Mouse (Mus musculus): ENCODE measurements around the gene Snap91. TPM values are rescaled to one million over a fixed set of nuclear protein-coding genes. Genes with fewer than 3 reads are reported as not detected.
A peak's percentile ranks its signal among the peaks of the same experiment; 100 is the strongest.

The Snap91 gene
- total and polyA plus RNA-seq, 2 experiments from 2014 or later = 151 to 192 TPM

DNA sequence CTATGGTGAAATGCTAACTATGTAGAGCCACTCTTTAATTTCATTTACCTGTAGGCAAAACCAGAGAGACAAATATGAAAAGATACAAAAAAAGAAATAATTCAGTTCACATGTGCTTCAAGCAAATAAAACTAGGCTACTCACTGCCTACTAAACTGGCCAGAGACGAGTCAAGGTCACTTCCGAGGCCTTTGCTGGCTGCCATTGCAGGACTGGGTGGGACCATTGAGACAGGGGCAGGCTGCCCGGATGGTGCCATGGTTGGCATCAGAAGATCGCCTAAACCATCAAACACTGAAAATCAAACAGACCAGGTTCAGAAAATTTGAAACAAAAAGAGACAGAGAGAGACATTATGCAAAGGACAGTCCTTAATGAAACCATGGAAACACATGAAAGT lies 99.0 kb downstream of the Snap91 start:
- no peaks in the 10 kb centered on the region for H3K4me1 ChIP-seq (ENCODE audit: insufficient read depth, low read length)
- H3K9ac ChIP-seq (replicated peaks; ENCODE audit: low read length) = no peak overlapping the region
- H3K27ac ChIP-seq = no peak overlapping the region
- WGBS = 83% methylated on average over 4 of the region's 4 CpGs
- H3K27me3 ChIP-seq (ENCODE audit: insufficient read depth, low read length) = no peaks in the 10 kb centered on the region
- peaks cover 31% of the 10 kb centered on the region for H3K36me3 ChIP-seq (ENCODE audit: insufficient read depth, low read length)
- no peak for DNase-seq (ENCODE audit: low spot score)
- no peaks in the 10 kb centered on the region for H3K9me3 ChIP-seq (ENCODE audit: low read length)
- no peak for ATAC-seq
- no peak for TF ChIP-seq CTCF (IDR thresholded peaks at IDR 0.05; ENCODE audit: low read depth)
- H3K4me2 ChIP-seq (ENCODE audit: low read depth, low read length) = no peak overlapping the region
- no peak overlapping the region for H3K4me3 ChIP-seq (ENCODE audit: low read length)

DNA sequence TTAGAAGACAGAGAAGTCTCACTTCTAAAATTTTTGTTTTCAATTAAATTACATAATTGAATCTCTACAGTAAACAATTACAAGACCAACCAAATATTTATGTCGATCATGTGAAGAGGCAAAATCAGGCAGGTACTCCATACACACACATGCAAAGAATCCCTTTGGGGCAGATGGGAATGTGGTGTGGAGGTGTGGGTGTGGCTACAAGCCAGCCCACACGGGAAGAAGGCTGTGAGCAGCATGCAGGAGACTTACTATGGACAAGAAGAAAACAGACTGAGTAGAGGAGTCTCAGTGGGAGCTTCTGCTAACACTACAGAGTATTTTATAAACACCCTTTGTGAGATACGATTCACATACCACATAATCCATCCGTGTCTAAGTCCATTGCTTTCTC lies 102.2 kb downstream of the Snap91 start:
- TF ChIP-seq CTCF (IDR thresholded peaks at IDR 0.05; ENCODE audit: low read depth) = no peak
- ATAC-seq (no peak), DNase-seq (ENCODE audit: low spot score) (no peak)
- Histone ChIP-seq H3K4me1 (ENCODE audit: insufficient read depth, low read length) (no peaks in the 10 kb centered on the region), H3K27me3 (ENCODE audit: insufficient read depth, low read length) (no peaks in the 10 kb centered on the region), H3K9me3 (ENCODE audit: low read length) (no peaks in the 10 kb centered on the region), H3K9ac (replicated peaks; ENCODE audit: low read length) (no peak overlapping the region), H3K36me3 (ENCODE audit: insufficient read depth, low read length) (peaks cover 33% of the 10 kb centered on the region), H3K4me2 (ENCODE audit: low read depth, low read length) (no peak overlapping the region), H3K4me3 (ENCODE audit: low read length) (no peak overlapping the region), H3K27ac (no peak overlapping the region)
- 68% methylated on average over 4 of the region's 4 CpGs for WGBS

GRCm38 (mm10) chr9:86777309-86777708 lies 103.1 kb downstream of the Snap91 start:
- Histone ChIP-seq H3K27ac (no peak overlapping the region), H3K4me2 (ENCODE audit: low read depth, low read length) (no peak overlapping the region), H3K4me1 (ENCODE audit: insufficient read depth, low read length) (no peaks in the 10 kb centered on the region), H3K27me3 (ENCODE audit: insufficient read depth, low read length) (no peaks in the 10 kb centered on the region), H3K9me3 (ENCODE audit: low read length) (no peaks in the 10 kb centered on the region), H3K9ac (replicated peaks; ENCODE audit: low read length) (no peak overlapping the region), H3K4me3 (ENCODE audit: low read length) (no peak overlapping the region), H3K36me3 (ENCODE audit: insufficient read depth, low read length) (peaks cover 24% of the 10 kb centered on the region)
- ATAC-seq (peak; percentile 43), DNase-seq (ENCODE audit: low spot score) (no peak)
- TF ChIP-seq CTCF (IDR thresholded peaks at IDR 0.05; ENCODE audit: low read depth) = no peak
- 44% methylated on average over 7 of the region's 7 CpGs for WGBS

- H3K27ac ChIP-seq = no peak overlapping the region
- ATAC-seq (no peak), DNase-seq (ENCODE audit: low spot score) (no peak)
- H3K9me3 ChIP-seq (ENCODE audit: low read length) = no peaks in the 10 kb centered on the region
- TF ChIP-seq CTCF (IDR thresholded peaks at IDR 0.05; ENCODE audit: low read depth) = no peak
- no peak overlapping the region for H3K9ac ChIP-seq (replicated peaks; ENCODE audit: low read length)
- WGBS = 88% methylated on average over 6 of the region's 6 CpGs
- H3K4me3 ChIP-seq (ENCODE audit: low read length) = no peak overlapping the region
- peaks cover 29% of the 10 kb centered on the region for H3K36me3 ChIP-seq (ENCODE audit: insufficient read depth, low read length)
- H3K4me1 ChIP-seq (ENCODE audit: insufficient read depth, low read length) = no peaks in the 10 kb centered on the region
- H3K4me2 ChIP-seq (ENCODE audit: low read depth, low read length) = no peak overlapping the region
- no peaks in the 10 kb centered on the region for H3K27me3 ChIP-seq (ENCODE audit: insufficient read depth, low read length)
Observed at GRCm38 (mm10) chr9:86775374-86775773, 105.1 kb downstream of the Snap91 start.

- Histone ChIP-seq H3K27ac (no peak overlapping the region), H3K27me3 (ENCODE audit: insufficient read depth, low read length) (no peaks in the 10 kb centered on the region), H3K4me3 (ENCODE audit: low read length) (no peak overlapping the region), H3K4me1 (ENCODE audit: insufficient read depth, low read length) (no peaks in the 10 kb centered on the region), H3K4me2 (ENCODE audit: low read depth, low read length) (no peak overlapping the region), H3K9me3 (ENCODE audit: low read length) (no peaks in the 10 kb centered on the region), H3K9ac (replicated peaks; ENCODE audit: low read length) (no peak overlapping the region), H3K36me3 (ENCODE audit: insufficient read depth, low read length) (peaks cover 27% of the 10 kb centered on the region)
- no peak for ATAC-seq
- DNase-seq (ENCODE audit: low spot score) = no peak
- 88% methylated on average over 8 of the region's 8 CpGs for WGBS
- no peak for TF ChIP-seq CTCF (IDR thresholded peaks at IDR 0.05; ENCODE audit: low read depth)
Observed at GRCm38 (mm10) chr9:86773996-86774395, 106.5 kb downstream of the Snap91 start.

DNA sequence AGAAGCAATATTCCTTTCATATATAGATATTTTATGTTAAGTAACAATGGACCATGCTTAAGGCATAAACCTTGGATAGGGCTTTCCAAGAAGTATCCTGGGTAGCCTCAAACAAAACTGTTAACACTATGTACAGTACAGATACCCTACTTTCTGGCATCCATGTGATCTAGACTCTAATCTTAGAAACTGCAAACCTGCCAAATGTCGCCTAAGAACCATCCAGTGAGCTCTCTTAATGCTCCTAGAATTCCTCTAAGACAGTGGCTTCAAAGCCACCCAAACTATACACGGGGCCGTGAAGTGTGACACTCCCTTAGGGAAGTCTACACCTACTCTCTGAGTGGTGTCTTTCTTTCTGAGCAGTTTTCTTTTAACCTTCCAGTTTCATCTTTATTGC lies 107.6 kb downstream of the Snap91 start:
- H3K27me3 ChIP-seq (ENCODE audit: insufficient read depth, low read length) = no peaks in the 10 kb centered on the region
- no peak overlapping the region for H3K9ac ChIP-seq (replicated peaks; ENCODE audit: low read length)
- no peaks in the 10 kb centered on the region for H3K9me3 ChIP-seq (ENCODE audit: low read length)
- no peaks in the 10 kb centered on the region for H3K4me1 ChIP-seq (ENCODE audit: insufficient read depth, low read length)
- peaks cover 27% of the 10 kb centered on the region for H3K36me3 ChIP-seq (ENCODE audit: insufficient read depth, low read length)
- no peak overlapping the region for H3K27ac ChIP-seq
- DNase-seq (ENCODE audit: low spot score) (no peak), ATAC-seq (no peak)
- TF ChIP-seq CTCF (IDR thresholded peaks at IDR 0.05; ENCODE audit: low read depth) = no peak
- H3K4me2 ChIP-seq (ENCODE audit: low read depth, low read length) = no peak overlapping the region
- 88% methylated on average over 3 of the region's 3 CpGs for WGBS
- H3K4me3 ChIP-seq (ENCODE audit: low read length) = no peak overlapping the region

DNA sequence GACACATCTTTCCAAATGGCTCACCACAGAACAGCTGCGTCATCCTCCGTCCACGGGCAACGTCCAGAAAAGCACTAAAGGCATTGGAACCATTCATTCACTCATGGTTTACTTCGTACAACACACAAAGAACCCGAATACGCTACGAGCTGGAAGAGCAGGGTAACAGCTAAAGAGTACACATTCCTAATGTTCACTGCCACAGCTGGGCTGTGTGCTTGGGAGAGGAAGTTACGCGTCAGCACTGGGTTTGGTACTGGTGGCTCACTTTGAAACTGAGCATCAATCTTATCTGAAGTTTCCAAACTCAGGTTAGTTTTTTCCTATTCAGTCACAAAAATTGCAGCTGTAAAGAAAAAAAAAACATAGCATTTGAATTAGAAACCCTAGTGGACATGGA lies 113.5 kb downstream of the Snap91 start:
- H3K36me3 ChIP-seq (ENCODE audit: insufficient read depth, low read length) = 0 out of 2 replicates have a peak, but pooled peaks cover 8% of the 10 kb centered on the region
- no peak for ATAC-seq
- WGBS = 76% methylated on average over 10 of the region's 10 CpGs

More for the DNA sequence above, 113.5 kb downstream of the Snap91 start:
- H3K4me3 ChIP-seq (ENCODE audit: low read length) = no peak overlapping the region
- no peaks in the 10 kb centered on the region for H3K27me3 ChIP-seq (ENCODE audit: insufficient read depth, low read length)
- H3K9ac ChIP-seq (replicated peaks; ENCODE audit: low read length) = no peak overlapping the region
- H3K4me2 ChIP-seq (ENCODE audit: low read depth, low read length) = no peak overlapping the region
- no peaks in the 10 kb centered on the region for H3K4me1 ChIP-seq (ENCODE audit: insufficient read depth, low read length)
- DNase-seq (ENCODE audit: low spot score) = no peak
- no peak overlapping the region for H3K27ac ChIP-seq
- TF ChIP-seq CTCF (IDR thresholded peaks at IDR 0.05; ENCODE audit: low read depth) = no peak
- H3K9me3 ChIP-seq (ENCODE audit: low read length) = no peaks in the 10 kb centered on the region
